Mouse (Mus musculus): Measurements from ENCODE around the gene Tcf7l1.

GRCm38 (mm10) chr6:72748421-72748820, 40.6 kb downstream of the Tcf7l1 start:
- TF ChIP-seq CHD2 (IDR thresholded peaks at IDR 0.05; ENCODE audit: low read depth, low read length) (no peak), MAFK (IDR thresholded peaks at IDR 0.05; ENCODE audit: insufficient read depth, low read depth, low read length) (no peak), ZC3H11A (IDR thresholded peaks at IDR 0.05; ENCODE audit: borderline replicate concordance, low read depth, low read length) (no peak), ZNF384 (IDR thresholded peaks at IDR 0.05; ENCODE audit: low read depth, low read length) (no peak)
